Mouse (Mus musculus): ENCODE measurements around the gene Gm11549. TPM values are rescaled to one million over a fixed set of nuclear protein-coding genes. Genes with fewer than 3 reads are reported as not detected.
A peak's percentile ranks its signal among the peaks of the same experiment; 100 is the strongest.

The Gm11549 gene
- polyA plus RNA-seq (2015; fragmentation: Nextera tagmentation; extraction: Ambion mirVana), result 0.07 and 0.18 TPM in 2 replicates

DNA sequence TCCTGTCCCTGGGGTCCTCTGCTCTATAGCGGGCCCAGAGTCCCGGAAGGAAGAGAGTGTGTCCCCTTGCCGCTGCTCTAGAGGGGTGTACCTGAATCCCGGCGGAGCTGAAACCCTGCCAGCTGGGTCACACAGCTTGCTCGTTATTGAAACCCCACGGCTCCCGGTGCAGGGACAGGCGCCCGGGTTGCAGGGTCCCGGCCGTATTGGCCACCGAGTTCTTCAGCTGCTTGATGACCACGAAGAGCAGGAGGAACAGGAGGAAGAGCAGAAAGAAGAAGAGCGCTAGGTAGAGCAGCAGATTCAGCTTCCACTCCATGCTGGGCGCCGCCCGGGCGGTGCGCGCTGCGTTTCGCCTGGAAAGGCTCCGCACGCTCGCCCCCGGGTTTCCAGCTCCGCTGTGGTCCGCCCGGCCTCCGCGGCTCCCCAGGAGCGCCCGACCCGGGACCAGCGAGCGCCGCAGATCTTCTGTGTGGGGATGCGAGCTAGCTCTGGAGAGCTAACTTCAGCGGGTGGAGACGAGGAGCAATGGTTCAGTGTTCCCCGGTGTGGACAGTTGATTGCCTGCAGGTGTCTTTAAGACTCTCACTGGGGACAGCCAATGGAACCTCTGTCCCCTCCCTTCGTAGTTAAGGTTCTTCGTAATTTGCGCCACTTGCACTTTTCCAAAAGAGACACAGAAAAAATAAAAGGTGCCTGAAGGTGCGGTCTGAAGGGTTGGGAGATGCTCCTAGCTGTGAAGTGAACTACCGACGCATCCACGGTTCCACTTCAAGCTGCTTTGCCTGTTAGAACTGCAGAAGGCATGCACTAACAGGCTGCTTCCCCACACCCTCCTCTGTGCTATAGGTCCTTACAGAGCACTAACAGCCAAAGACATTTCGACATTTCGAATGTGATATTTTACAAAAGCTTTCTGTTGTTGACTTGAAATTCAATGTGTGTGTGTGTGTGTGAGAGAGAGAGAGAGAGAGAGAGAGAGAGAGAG, at the start of gene Gm11549:
Gene Gm11549, minus strand, starts transcription at position 741 of the 988 bp plus-strand sequence.
- peak within 1 kb of the TSS; percentile 86 for H3K4me2 ChIP-seq
- H3K36me3 ChIP-seq, result no peaks in the 10 kb centered on the region
- H3K4me3 ChIP-seq, result peak within 1 kb of the TSS; percentile 47
- WGBS, result under 1% methylated on average over 51 of the region's 51 CpGs
- ATAC-seq (ENCODE audit: insufficient number of reproducible peaks, insufficient read depth, low FRiP score, low TSS enrichment, low read depth), result no peak
- H3K4me1 ChIP-seq, result peaks cover 6% of the 10 kb centered on the region
- H3K9ac ChIP-seq, result peak within 1 kb of the TSS; percentile 66
- no peak within 1 kb of the TSS for H3K27ac ChIP-seq
- H3K27me3 ChIP-seq, result peaks cover 52% of the 10 kb centered on the region
- no peaks in the 10 kb centered on the region for H3K9me3 ChIP-seq

DNA sequence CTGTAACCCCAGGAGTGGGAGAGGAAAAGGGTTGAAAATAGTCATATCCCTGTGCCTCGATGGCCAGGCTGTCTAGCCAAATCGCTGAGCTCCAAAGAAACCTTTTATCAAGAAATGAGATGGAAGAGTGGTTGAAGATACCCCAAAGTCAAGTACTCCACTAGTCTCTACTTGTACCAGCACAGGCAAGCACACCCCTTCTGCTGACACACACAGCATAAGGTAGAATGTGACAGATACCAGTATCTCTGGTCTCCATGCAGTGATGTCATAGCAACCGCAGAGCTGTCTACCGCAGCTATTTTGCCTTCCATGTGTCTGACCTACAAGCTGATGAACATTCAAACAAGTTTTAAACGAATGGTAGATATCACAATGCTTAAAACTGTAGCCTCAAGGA, 48.2 kb upstream of the Gm11549 start:
- peak overlapping the region; percentile 88; the same call in 1 of the 2 replicates for H3K9ac ChIP-seq
- H3K9me3 ChIP-seq, result no peaks in the 10 kb centered on the region
- ATAC-seq (ENCODE audit: insufficient number of reproducible peaks, insufficient read depth, low FRiP score, low TSS enrichment, low read depth), result no peak
- H3K27me3 ChIP-seq, result no peaks in the 10 kb centered on the region
- peaks cover 21% of the 10 kb centered on the region for H3K4me1 ChIP-seq
- H3K36me3 ChIP-seq, result peaks cover 49% of the 10 kb centered on the region
- H3K4me2 ChIP-seq, result peak overlapping the region; percentile 84
- 87% methylated on average over 5 of the region's 5 CpGs for WGBS
- no peak overlapping the region for H3K27ac ChIP-seq
- H3K4me3 ChIP-seq, result peak overlapping the region; percentile 91

DNA sequence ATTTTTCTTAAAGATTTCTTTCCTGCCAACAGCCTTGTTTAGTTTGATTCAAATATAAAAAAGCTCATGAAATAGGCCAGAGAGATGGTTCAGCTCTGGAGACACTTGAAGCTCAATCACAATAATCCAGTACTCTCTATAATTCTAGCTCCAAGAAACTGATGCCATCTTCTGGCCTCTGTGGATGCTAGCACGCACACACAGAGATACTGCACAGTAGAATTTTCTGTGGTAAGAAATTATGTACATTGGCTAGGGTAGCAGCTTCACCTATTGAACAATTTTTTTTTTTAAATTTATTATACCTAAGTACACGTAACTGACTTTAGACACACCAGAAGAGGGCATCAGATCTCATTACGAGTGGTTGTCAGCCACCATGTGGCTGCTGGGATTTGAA, 42.1 kb upstream of the Gm11549 start:
- Histone ChIP-seq H3K4me1 (no peaks in the 10 kb centered on the region), H3K4me3 (no peak overlapping the region)
- WGBS, result 89% methylated on average over 3 of the region's 3 CpGs

DNA sequence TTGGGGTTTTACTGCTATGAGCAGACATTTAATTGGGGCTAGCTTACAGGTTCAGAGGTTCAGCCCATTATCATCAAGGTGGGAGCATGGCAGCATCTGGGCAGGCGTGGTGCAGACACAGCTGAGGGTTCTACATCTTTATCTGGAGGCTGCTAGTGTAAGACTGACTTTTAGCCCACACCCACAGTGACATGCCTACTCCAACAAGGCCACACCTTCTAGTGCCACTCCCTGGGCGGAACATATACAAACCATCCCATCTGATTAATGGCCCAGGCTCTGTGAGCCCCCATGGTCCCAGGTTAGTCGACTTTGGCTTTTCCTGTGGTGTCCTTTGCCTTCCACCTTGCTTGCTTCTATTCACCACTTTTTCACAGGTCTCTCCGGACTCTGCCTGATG, 38.0 kb upstream of the Gm11549 start:
- Histone ChIP-seq H3K4me1 (no peaks in the 10 kb centered on the region), H3K9me3 (no peaks in the 10 kb centered on the region), H3K36me3 (peaks cover 88% of the 10 kb centered on the region), H3K9ac (no peak overlapping the region), H3K27me3 (no peaks in the 10 kb centered on the region), H3K4me2 (no peak overlapping the region), H3K27ac (no peak overlapping the region), H3K4me3 (no peak overlapping the region)
- WGBS, result 82% methylated on average over 4 of the region's 4 CpGs
- ATAC-seq (ENCODE audit: insufficient number of reproducible peaks, insufficient read depth, low FRiP score, low TSS enrichment, low read depth), result no peak

More for the DNA sequence above, 42.1 kb upstream of the Gm11549 start:
- Histone ChIP-seq H3K36me3 (peaks cover 91% of the 10 kb centered on the region), H3K9me3 (no peaks in the 10 kb centered on the region), H3K9ac (no peak overlapping the region), H3K27me3 (no peaks in the 10 kb centered on the region), H3K4me2 (no peak overlapping the region), H3K27ac (no peak overlapping the region)
- no peak for ATAC-seq (ENCODE audit: insufficient number of reproducible peaks, insufficient read depth, low FRiP score, low TSS enrichment, low read depth)

DNA sequence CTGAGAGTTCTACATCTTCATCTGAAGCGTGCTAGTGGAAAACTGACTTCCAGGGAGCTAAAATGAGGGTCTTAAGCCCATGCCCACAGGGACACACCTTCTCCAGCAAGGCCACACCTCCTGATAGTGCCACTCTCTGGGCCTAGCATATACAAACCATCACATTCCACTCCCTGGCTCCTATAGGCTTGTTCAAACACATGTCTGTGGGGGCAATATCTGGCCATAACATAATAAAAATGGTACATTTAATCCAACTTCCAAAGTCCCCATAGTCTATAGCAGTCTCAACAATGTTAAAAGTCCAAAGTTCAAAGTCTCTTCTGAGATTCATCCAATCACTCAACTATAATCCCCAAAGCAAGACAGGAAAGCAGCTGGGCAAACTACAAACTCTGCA, 36.0 kb upstream of the Gm11549 start:
- Histone ChIP-seq H3K4me3 (no peak overlapping the region), H3K9ac (no peak overlapping the region), H3K36me3 (peaks cover 77% of the 10 kb centered on the region), H3K27me3 (no peaks in the 10 kb centered on the region), H3K4me2 (no peak overlapping the region), H3K4me1 (no peaks in the 10 kb centered on the region; the same call in 1 of the 2 replicates), H3K9me3 (no peaks in the 10 kb centered on the region), H3K27ac (no peak overlapping the region)
- no peak for ATAC-seq (ENCODE audit: insufficient number of reproducible peaks, insufficient read depth, low FRiP score, low TSS enrichment, low read depth)
- 80% methylated on average over 1 of the region's 1 CpGs for whole genome bisulfite sequencing

DNA sequence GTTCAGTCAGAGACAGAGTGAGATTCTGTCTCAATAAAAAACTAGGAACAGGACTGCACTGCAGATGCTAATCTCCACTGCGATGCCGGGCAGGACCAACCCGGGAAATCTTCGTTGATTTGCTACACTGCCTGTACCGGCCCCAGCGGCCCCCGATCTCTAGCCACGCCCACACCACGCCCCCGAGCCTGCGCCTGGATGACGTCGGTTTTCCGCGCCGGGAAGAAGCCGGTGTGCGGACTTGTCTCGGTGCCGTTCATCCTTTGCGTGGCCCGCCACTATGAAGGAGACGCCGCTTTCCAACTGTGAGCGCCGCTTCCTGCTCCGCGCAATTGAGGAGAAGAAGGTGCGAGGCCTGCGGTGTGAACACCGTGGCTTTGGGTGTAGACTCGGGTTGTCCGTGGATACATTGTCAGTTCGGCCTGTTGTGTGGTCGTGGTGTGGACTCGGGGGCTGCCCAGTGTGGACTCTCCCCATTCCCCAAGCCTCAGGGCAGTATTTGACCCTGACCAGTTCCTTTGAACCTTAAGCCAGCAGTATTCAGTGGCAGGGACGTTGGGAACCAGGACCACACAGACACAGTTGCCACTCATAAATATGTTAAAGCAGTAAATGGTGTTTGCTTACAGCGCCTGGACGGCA, 30.9 kb upstream of the Gm11549 start, which contains the start of gene Exosc9:
Gene Exosc9, plus strand, starts transcription at position 201 of the 642 bp plus-strand sequence.
- Histone ChIP-seq H3K9me3 (no peaks in the 10 kb centered on the region), H3K4me3 (peak within 1 kb of the TSS; percentile 82), H3K27me3 (no peaks in the 10 kb centered on the region), H3K9ac (peak within 1 kb of the TSS; percentile 80), H3K27ac (no peak within 1 kb of the TSS; the same call in none of the 2 replicates), H3K4me1 (peaks cover 7% of the 10 kb centered on the region), H3K4me2 (peak within 1 kb of the TSS; percentile 86), H3K36me3 (peaks cover 32% of the 10 kb centered on the region)
- under 1% methylated on average over 39 of the region's 39 CpGs for WGBS
- peak; percentile 86 for ATAC-seq (ENCODE audit: insufficient number of reproducible peaks, insufficient read depth, low FRiP score, low TSS enrichment, low read depth)

DNA sequence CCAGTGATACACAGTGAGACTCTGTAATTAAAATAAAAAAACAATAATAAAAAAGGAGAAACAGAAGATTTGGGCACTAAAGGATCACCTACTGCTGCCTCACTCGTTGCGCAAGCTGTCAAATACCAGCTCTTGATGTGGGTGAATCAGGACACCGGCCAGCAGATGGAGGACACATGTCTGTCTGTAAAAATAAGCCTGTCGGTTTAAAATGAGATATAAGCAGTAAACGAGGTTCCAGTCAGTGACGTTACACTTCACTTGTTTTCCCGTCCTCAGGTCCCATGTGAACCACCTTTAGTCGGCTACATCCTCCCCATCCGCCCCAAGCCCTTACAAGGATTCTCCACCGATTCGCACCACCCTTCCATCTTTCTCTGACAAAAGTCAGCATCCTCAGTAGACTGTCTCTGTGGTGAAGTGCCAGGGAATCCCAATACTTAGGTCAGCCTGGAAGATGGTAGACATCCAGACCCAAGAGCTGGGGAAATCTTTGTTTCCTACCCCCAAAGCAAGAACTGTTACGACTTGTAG, 30.3 kb upstream of the Gm11549 start:
- H3K27ac ChIP-seq, result no peak overlapping the region; the same call in 1 of the 2 replicates
- 16% methylated on average over 12 of the region's 12 CpGs for WGBS

DNA sequence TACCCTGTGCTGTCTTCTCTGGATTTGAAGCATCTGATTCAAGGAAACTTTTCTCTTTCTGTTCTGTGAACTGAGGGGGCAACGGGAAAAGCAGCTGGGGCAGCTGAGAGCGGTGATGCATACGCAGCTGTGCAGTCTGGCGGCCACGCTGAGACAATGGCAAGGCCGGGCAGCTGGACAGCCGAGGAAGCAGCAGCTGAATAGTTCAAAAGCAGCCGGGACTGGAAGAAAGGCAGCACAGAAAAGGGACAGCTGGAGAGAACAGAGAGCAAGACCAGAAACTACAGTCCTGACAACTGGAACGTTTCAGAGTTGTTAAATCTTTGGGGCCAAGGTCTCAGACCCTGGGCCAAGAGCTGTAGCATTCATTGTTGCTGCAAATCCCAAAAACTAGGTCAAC, 29.7 kb upstream of the Gm11549 start:
- ATAC-seq (ENCODE audit: insufficient number of reproducible peaks, insufficient read depth, low FRiP score, low TSS enrichment, low read depth), result no peak
- H3K27ac ChIP-seq, result no peak overlapping the region
- H3K27me3 ChIP-seq, result no peaks in the 10 kb centered on the region
- peak overlapping the region; percentile 86 for H3K4me2 ChIP-seq
- H3K9ac ChIP-seq, result peak overlapping the region; percentile 80; the same call in 1 of the 2 replicates
- no peak overlapping the region for H3K4me3 ChIP-seq
- peaks cover 7% of the 10 kb centered on the region for H3K4me1 ChIP-seq
- WGBS, result 41% methylated on average over 9 of the region's 9 CpGs
- H3K9me3 ChIP-seq, result no peaks in the 10 kb centered on the region
- H3K36me3 ChIP-seq, result peaks cover 24% of the 10 kb centered on the region

More for the DNA sequence above, 30.3 kb upstream of the Gm11549 start:
- Histone ChIP-seq H3K4me2 (peak overlapping the region; percentile 86), H3K36me3 (peaks cover 26% of the 10 kb centered on the region), H3K9ac (peak overlapping the region; percentile 80), H3K4me3 (peak overlapping the region; percentile 82), H3K27me3 (no peaks in the 10 kb centered on the region), H3K9me3 (no peaks in the 10 kb centered on the region), H3K4me1 (peaks cover 7% of the 10 kb centered on the region)
- 0 out of 2 replicates have a peak, but pooled peaks have one; percentile 7 for ATAC-seq (ENCODE audit: insufficient number of reproducible peaks, insufficient read depth, low FRiP score, low TSS enrichment, low read depth)

DNA sequence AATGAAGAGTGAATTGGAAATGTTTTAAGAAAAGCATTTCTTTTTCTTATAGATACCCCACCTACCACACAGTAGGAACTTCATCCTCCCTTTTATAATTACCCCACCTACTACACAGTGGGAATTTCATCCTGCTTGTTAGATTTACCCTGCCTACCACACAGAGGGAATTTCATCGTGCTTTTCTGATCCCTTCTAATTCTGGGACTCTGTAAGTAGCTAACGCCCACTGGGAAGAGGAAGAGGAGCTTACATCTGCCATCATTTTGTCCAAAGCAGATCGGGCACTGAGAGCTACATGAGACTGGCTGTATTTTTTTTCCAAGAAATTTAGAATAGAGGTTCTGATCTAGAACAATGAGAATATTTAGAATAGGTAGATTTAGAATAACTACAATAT, 23.3 kb upstream of the Gm11549 start:
- H3K9me3 ChIP-seq, result no peaks in the 10 kb centered on the region
- ATAC-seq (ENCODE audit: insufficient number of reproducible peaks, insufficient read depth, low FRiP score, low TSS enrichment, low read depth), result no peak
- H3K4me2 ChIP-seq, result no peak overlapping the region
- H3K9ac ChIP-seq, result no peak overlapping the region
- WGBS, result 74% methylated on average over 3 of the region's 3 CpGs
- no peak overlapping the region for H3K27ac ChIP-seq
- no peak overlapping the region for H3K4me3 ChIP-seq
- H3K4me1 ChIP-seq, result no peaks in the 10 kb centered on the region
- H3K27me3 ChIP-seq, result no peaks in the 10 kb centered on the region
- H3K36me3 ChIP-seq, result no peaks in the 10 kb centered on the region

DNA sequence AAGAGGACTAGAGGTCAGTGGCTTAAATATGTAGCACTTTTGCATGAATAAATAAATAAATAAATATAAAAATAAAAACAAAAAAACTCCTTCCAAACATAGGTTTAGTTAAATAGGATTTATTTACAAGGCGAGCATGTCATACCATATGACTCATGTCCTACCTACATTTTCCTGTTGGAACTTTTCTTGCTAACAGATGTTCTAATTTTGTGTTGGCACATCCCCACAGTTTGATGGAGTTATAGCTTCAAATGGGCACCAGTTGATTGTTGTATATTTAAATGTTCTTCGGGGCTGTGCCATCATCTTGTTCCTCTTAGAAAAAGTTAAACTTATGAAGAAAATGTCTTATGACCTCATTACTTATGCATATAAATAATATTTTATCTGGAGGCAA, 19.8 kb upstream of the Gm11549 start:
- Histone ChIP-seq H3K9me3 (no peaks in the 10 kb centered on the region), H3K27ac (no peak overlapping the region), H3K36me3 (no peaks in the 10 kb centered on the region), H3K27me3 (no peaks in the 10 kb centered on the region), H3K9ac (no peak overlapping the region), H3K4me2 (no peak overlapping the region), H3K4me3 (no peak overlapping the region), H3K4me1 (no peaks in the 10 kb centered on the region)
- ATAC-seq (ENCODE audit: insufficient number of reproducible peaks, insufficient read depth, low FRiP score, low TSS enrichment, low read depth), result no peak
- WGBS, result 90% methylated on average over 2 of the region's 2 CpGs

DNA sequence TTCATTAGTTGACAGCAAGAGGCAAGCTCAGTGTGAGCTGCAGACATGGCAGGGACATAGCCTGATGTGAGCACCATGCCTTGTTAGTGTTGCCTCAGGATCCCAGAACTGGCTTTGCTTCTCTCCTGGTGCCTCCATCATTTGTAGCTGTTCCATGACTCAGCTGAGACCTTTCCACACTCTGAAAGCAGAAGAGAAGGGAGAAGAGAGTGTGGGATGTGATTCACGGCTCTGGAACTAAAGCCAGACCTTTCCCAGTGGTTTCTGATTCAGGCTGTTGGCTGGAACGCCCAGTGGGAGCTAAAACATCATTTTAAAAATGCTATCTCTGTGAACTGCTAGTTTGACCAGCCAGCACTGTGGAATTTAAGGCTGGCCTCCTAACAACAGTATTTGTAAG, 19.1 kb upstream of the Gm11549 start:
- Histone ChIP-seq H3K4me3 (no peak overlapping the region), H3K9ac (no peak overlapping the region), H3K36me3 (no peaks in the 10 kb centered on the region), H3K27me3 (no peaks in the 10 kb centered on the region), H3K27ac (no peak overlapping the region), H3K4me2 (no peak overlapping the region), H3K4me1 (no peaks in the 10 kb centered on the region), H3K9me3 (no peaks in the 10 kb centered on the region)
- ATAC-seq (ENCODE audit: insufficient number of reproducible peaks, insufficient read depth, low FRiP score, low TSS enrichment, low read depth), result no peak
- WGBS, result 73% methylated on average over 2 of the region's 2 CpGs

Data from embryonic facial prominence, embryonic 13.5 days (tissue).